Mouse (Mus musculus) bone marrow macrophage, adult 2 months (primary cell): ENCODE results near the gene 4930556J24Rik. TPM values are rescaled to one million over a fixed set of nuclear protein-coding genes. Genes with fewer than 3 reads are reported as not detected.
A peak's percentile ranks its signal among the peaks of the same experiment; 100 is the strongest.

Experiments used
- H3K27ac ChIP-seq: 2 replicates; pipeline ENCODE4 v1.5.1; 2012; ENCODE audit warnings: low read depth, low read length; ENCODE audit not compliant: insufficient read depth
- H3K4me1 ChIP-seq: 2 replicates; pipeline ENCODE4 v1.6.1; 2012; ENCODE audit warnings: low read length; ENCODE audit not compliant: control insufficient read depth, insufficient read depth
- H3K4me3 ChIP-seq: 2 replicates; pipeline ENCODE4 v1.5.1; 2012; ENCODE audit warnings: mild to moderate bottlenecking, low read length, moderate library complexity; ENCODE audit not compliant: insufficient read depth
- CTCF ChIP-seq: IDR thresholded peaks from 2 replicates; pipeline ENCODE4 v1.5.1; 2012; ENCODE audit warnings: low read depth, mild to moderate bottlenecking, low read length, moderate library complexity
- POLR2A ChIP-seq: IDR thresholded peaks from 2 replicates; pipeline ENCODE4 v1.6.1; 2012; ENCODE audit warnings: mild to moderate bottlenecking, low read depth, low read length, borderline replicate concordance
- polyA plus RNA-seq: library from polyadenylated mRNA; stranded (reverse); fragments of >200 nt; gene quantifications from 2 replicates; pipeline ENCODE4 v1.2.4, GENCODE M21; 2012; ENCODE audit not compliant: missing spikeins, insufficient read depth, insufficient read length

The 4930556J24Rik gene
- polyA plus RNA-seq, 1 experiment = not detected

DNA sequence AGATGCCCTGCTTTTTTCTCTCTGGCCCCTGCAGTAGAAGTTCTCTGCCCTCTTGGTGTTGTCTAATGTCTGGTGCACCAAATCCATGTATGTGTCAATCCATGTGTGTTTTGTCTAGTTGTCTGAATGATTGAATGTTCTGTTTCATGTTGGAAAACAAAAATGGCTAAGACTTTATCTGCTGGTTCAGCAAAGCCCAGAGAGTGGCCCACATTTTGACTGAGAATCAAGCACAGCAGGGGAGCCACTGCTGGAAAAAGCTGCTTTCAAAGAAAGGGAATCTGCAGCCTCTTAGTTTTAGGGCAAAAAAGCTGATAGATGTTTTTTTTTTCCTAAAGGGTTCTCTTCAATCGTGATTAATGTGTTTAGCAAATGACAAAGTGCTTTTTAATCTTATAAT lies 30.2 kb downstream of the 4930556J24Rik start:
- Histone ChIP-seq H3K4me3 (no peak overlapping the region), H3K27ac (no peak overlapping the region), H3K4me1 (no peaks in the 10 kb centered on the region)
- TF ChIP-seq POLR2A (no peak), CTCF (no peak)

DNA sequence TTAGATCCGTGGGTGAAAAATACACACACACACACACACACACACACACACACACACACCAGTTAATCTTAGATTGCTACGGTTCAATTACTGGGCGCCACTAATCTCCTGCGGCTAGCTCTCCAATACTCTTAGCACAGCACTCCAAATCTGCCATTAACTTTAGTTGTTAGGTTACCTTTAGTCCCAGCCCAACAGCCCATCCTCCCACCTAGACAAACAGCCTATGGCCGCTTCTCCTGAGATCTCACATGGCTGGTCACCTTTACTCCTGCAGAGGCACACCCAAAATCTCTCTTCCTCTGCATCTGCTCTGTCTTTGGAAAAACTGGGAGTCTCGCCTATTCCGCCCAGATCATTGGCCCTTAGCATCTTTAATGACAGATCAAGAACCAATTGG lies 35.2 kb downstream of the 4930556J24Rik start:
- no peaks in the 10 kb centered on the region for H3K4me1 ChIP-seq
- no peak overlapping the region for H3K4me3 ChIP-seq
- no peak overlapping the region for H3K27ac ChIP-seq
- TF ChIP-seq CTCF = no peak
- no peak for TF ChIP-seq POLR2A

- Histone ChIP-seq H3K4me3 (no peak overlapping the region), H3K4me1 (0 out of 2 replicates have a peak, but pooled peaks cover 2% of the 10 kb centered on the region), H3K27ac (no peak overlapping the region)
- TF ChIP-seq CTCF (no peak), POLR2A (no peak)
These were observed 39.2 kb downstream of the 4930556J24Rik start for GRCm38 (mm10) chr11:3937321-3937874.

- Histone ChIP-seq H3K4me3 (no peak overlapping the region), H3K27ac (no peak overlapping the region), H3K4me1 (0 out of 2 replicates have a peak, but pooled peaks cover 4% of the 10 kb centered on the region)
- TF ChIP-seq POLR2A (no peak), CTCF (no peak)
These were observed 40.3 kb downstream of the 4930556J24Rik start for GRCm38 (mm10) chr11:3936318-3936717.

GRCm38 (mm10) chr11:3935135-3935534 lies 41.4 kb downstream of the 4930556J24Rik start:
- Histone ChIP-seq H3K4me3 (no peak overlapping the region), H3K27ac (no peak overlapping the region), H3K4me1 (peaks cover 13% of the 10 kb centered on the region)
- no peak for TF ChIP-seq POLR2A
- no peak for TF ChIP-seq CTCF

DNA sequence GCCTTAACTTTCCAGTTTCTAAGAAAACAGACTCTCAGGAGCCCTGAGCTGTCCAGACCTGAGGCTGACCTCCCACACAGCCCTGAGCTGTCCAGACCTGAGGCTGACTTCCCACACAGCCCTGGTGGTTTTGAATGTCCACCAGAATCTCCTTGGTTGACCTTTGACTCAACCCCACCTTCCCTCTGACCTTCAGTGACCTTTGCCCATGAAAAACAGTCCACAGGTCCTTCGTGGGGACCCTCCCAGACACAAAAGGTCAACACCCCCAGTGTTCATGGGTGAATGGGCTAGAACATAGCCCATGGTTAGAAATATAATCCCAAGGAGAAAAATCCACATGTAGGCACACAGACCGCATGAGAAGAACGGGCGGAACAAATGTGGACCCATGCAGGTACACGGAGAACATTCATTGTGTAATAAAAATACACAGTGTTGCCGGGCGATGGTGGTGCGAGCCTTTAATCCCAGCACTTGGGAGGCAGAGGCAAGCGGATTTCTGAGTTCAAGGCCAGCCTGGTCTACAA lies 42.8 kb downstream of the 4930556J24Rik start:
- TF ChIP-seq CTCF (no peak), POLR2A (no peak)
- Histone ChIP-seq H3K4me3 (no peak overlapping the region), H3K27ac (no peak overlapping the region), H3K4me1 (peaks cover 21% of the 10 kb centered on the region)

GRCm38 (mm10) chr11:3931511-3932211 lies 44.9 kb downstream of the 4930556J24Rik start, which contains the start of gene Tcn2:
Gene Tcn2, minus strand, starts transcription at chr11:3932159.
- Histone ChIP-seq H3K27ac (peak within 1 kb of the TSS; percentile 33; the same call in 1 of the 2 replicates), H3K4me3 (peak within 1 kb of the TSS; percentile 63), H3K4me1 (peaks cover 21% of the 10 kb centered on the region)
- TF ChIP-seq CTCF = no peak
- no peak for TF ChIP-seq POLR2A

- TF ChIP-seq CTCF (no peak), POLR2A (no peak)
- H3K27ac ChIP-seq = no peak overlapping the region
- peak overlapping the region; percentile 63; the same call in 1 of the 2 replicates for H3K4me3 ChIP-seq
- H3K4me1 ChIP-seq = peaks cover 21% of the 10 kb centered on the region
These were observed 45.6 kb downstream of the 4930556J24Rik start for GRCm38 (mm10) chr11:3930931-3931330.

- H3K27ac ChIP-seq = no peak overlapping the region; the same call in 1 of the 2 replicates
- H3K4me1 ChIP-seq = peaks cover 21% of the 10 kb centered on the region
- TF ChIP-seq POLR2A (no peak), CTCF (no peak)
- H3K4me3 ChIP-seq = no peak overlapping the region
These were observed 46.6 kb downstream of the 4930556J24Rik start for GRCm38 (mm10) chr11:3930019-3930418.

- peaks cover 16% of the 10 kb centered on the region for H3K4me1 ChIP-seq
- no peak overlapping the region for H3K27ac ChIP-seq
- TF ChIP-seq POLR2A (no peak), CTCF (no peak)
- no peak overlapping the region for H3K4me3 ChIP-seq
These were observed 50.7 kb downstream of the 4930556J24Rik start for GRCm38 (mm10) chr11:3925916-3926315.
